Mouse (Mus musculus): ENCODE results near the gene Acsm4.

The Acsm4 gene

DNA sequence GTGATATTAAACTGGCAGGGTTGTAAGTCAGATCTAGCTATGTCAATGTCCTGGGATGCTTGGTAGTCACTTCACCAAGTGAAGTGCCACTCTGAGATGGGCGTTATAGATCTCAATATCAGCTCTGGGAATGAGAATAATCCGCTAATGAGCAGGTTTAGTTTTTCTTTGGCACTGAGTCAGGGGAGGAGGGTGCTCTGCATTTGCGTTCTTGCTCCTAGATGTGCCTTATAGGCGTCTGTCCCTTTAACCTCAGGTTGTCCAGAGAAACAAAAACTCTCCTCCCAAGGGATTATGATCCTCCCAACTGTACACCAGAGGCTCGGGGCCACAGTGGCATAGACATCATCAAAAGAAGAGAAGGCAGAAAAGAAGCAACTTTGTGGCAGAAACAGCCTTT, at the start of gene Acsm4:
Gene Acsm4 (plus strand): TSS at position 301 of the 400 bp plus-strand sequence.
- DNase-seq = no peak

DNA sequence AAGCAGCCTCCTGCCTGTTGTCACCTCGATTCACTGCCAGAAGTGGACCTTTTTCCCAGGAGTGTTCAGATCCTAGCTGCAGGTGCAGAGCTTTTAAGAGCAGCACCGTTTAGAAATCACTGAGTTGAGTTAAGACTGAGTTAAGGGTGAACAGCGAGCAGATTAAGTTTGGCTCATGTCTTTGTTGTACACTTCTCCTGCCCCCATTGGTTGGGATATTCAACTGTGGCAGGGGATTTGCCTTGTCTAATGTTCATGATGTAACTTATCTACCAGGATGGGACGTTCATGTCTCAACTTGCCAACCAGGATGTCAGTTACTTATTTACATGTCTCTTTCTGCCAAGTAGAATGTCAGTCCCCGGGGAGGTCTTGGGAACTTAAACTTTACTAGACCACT, 47.5 kb upstream of the Acsm4 start:
- no peak for DNase-seq

DNA sequence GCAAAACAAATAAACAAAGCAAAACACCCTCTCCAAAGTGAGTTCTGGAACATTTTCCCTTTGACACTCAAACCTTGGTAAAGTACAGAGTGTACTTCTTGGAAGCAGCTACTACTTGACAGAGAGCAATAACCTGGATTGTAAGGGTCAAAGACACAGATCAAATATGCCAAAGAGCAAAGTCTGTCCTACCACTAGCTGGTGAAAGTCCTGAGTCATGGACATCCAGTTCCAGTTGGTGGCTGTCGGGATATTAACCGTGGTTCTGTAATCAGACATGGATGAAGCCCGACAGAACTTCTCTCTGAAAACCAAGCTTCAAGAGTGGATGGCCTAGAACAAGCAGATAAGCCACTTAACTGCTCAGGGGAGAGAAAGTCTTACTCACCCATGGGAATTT, 21.9 kb upstream of the Acsm4 start:
- DNase-seq = no peak

DNA sequence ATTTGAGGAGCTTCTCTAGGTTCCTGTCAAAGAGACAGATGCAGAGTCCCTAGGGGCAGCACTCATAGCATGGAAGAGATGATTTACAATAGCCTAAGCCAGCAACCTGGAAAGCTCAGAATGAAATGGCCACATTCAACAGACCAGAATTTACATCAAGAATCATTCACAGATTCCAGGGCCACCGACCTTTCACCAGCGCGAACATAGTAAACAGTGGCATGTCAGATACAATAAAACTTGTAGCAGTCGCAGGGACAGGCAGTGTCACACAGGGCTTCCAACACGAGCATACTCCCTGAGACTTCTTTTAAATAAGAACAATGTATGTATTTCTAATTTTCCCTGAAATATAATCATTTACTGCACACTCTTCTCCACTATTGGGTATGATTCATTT, 19.4 kb upstream of the Acsm4 start:
- no peak for DNase-seq

GRCm38 (mm10) chr7:119670925-119671324, 18.9 kb upstream of the Acsm4 start:
- DNase-seq = peak; percentile 8 to 32

GRCm38 (mm10) chr7:119673465-119673864, 16.4 kb upstream of the Acsm4 start:
- peak; percentile 46 to 48 for DNase-seq

- no peak for DNase-seq
Measured at GRCm38 (mm10) chr7:119680107-119680506, 9.7 kb upstream of the Acsm4 start.

GRCm38 (mm10) chr7:119682699-119683098, 7.1 kb upstream of the Acsm4 start:
- DNase-seq = no peak

- no peak for DNase-seq
Measured at GRCm38 (mm10) chr7:119692302-119692701, 2.5 kb downstream of the Acsm4 start.

DNA sequence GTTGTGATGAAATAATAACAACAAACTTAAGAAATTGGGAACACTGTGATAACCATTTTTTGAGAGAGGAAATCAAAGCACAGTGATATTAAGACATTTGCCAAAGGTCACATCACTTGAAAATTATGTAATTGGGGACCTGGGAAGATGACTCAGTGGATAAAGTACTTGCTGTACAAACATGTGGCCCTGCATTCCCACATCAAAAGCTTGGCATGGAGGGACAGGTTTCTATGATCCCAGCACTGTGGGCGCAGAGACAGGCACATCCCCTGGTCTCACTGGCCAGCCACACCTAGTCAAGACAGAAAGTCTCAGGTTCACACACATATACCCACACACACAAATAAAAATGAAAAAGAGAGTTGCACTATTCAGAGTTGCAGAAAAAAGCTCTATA, 5.1 kb downstream of the Acsm4 start:
- DNase-seq = no peak

DNA sequence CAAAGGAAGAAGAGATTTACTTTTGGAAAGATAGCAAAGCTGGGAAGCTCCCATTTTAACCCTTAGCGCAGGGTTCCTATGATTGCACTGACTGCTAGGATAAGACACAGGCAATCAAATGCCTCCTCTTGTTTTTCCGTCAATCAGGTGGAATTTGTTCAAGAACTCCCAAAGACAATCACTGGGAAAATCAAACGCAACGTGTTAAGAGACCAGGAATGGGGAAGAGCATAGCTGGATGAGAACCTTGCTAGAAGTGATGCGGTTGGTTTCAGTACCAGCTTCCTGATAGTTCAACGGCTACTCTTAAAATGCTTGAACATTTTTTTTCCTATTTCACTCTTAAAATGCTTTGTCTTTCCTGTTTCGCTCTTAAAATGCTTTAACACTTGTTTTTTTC, 24.3 kb downstream of the Acsm4 start:
- no peak for DNase-seq

- peak; percentile 98 to 99 for DNase-seq
Measured at GRCm38 (mm10) chr7:119720253-119720946, 30.6 kb downstream of the Acsm4 start, which contains the start of gene Thumpd1. TSS of gene Thumpd1 (minus strand) at chr7:119720798.

GRCm38 (mm10) chr7:119720947-119721310, 31.1 kb downstream of the Acsm4 start:
- peak in 1 of 2 experiments; percentile 48 for DNase-seq

- no peak for DNase-seq
Measured at GRCm38 (mm10) chr7:119727621-119728020, 37.8 kb downstream of the Acsm4 start.

DNA sequence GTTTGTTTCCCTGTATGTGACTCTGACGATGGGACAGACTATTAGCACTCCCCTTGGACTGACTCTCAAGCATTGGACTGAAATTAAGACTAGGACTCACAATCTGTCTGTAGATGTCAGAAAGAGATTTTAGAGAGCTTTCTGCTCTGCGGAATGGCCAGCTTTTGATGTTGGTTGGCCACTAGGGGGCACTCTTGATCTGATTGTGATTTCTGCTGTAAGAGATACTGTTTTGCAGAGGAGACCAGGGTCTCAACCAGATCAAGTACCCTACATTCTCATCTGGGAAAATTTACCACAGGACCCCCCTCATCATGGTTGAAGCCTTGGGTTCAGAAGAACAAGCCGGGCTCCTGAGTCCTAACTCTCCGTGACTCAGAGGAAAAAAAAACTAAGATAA, 41.4 kb downstream of the Acsm4 start:
- peak; percentile 10 to 18 for DNase-seq

DNA sequence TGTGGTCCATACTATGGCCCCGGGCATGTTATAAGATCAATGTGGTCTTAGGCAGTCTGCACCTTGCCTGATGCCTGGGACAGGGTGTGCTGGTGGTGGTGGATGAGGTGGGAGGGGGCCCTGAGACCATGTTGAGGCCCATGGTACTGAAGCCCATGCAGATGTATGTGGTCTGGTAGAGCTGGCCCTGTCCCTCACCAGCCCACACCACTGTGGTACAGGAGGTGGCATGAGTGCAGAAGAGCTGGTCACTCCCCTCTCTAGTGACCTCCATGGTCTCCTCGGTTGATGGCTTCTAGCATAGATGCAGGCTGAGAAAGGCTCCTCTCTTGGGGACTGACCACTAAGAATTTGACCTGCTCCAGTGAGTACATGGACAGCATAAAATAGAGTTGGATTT, 49.1 kb downstream of the Acsm4 start:
- DNase-seq = no peak

GRCm38 (mm10) chr7:119739798-119740468, 50.1 kb downstream of the Acsm4 start:
- DNase-seq = peak in 1 of 2 experiments; percentile 17

GRCm38 (mm10) chr7:119744321-119744720, 54.5 kb downstream of the Acsm4 start:
- DNase-seq = no peak

- no peak for DNase-seq
Measured at GRCm38 (mm10) chr7:119745869-119746268, 56.0 kb downstream of the Acsm4 start.

DNA sequence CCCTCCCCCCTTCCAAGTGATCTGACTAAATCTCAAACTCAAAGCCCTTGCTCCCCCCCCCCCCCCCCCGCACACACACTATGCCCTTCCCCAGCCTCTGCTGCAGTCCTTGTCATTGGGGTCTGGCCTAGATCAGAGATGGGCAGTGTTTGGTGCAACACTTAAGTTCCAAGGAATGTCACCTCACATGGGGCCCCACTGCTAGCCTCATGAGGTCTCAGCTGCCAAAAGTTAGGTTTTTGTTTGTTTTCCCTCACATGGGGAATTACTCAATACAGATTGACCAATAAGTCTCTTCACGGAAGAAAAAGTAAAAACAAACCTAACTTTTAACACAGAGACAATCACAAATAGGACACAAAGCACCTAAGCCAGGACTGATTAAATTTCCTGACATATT, 58.9 kb downstream of the Acsm4 start:
- no peak for DNase-seq

GRCm38 (mm10) chr7:119749942-119750341, 60.1 kb downstream of the Acsm4 start:
- DNase-seq = no peak

DNA sequence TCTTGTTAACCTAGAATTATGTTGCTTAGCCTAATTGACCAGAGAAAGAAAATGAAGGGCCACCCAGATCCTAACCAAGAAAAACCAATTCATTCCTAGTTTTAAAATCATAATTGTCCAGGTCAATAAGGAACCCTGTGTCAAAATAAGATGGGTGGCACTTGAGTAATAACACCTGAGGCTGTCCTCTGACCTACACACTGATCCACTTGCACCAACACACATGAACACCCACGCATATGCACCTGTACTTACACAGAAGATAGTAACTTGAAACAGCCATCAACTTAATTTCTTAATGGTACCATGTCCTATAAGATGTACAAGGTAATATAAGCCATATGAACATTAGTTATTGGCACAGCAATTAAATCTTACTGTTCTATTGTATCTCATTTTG, 63.9 kb downstream of the Acsm4 start:
- DNase-seq = no peak

DNA sequence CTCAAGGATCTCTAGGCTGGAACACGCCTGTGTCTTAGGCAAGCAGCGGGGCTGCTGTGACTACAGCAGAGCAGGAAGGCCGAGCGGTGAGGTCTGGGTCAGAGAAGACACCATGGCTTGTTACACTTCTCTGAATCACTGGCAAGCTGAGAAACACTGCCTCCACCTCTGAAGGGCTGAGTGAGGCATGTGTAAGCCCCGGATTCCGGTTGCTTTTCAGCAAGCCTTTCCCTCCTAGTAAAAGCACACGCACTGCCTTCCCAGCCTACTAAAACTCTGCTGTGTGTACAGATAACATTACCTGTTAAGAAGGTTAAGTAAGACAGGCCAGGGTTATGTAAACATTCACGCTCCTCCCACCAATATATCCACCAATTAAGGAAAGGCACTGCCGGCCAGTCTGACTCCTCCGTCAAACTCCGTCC, 70.7 kb downstream of the Acsm4 start, which contains the start of gene Acsm3:
Gene Acsm3 (plus strand): TSS at position 397 of the 425 bp plus-strand sequence.
- no peak for DNase-seq

- DNase-seq = no peak
Measured at GRCm38 (mm10) chr7:119762166-119762697, 72.4 kb downstream of the Acsm4 start.

Measured in cerebellum, postnatal 14 days (tissue).